Mouse (Mus musculus) left cerebral cortex, postnatal 10 days (tissue): Measurements from ENCODE around the gene Gm11549. TPM values are rescaled to one million over a fixed set of nuclear protein-coding genes. Genes with fewer than 3 reads are reported as not detected.

Experiments
- DNase-seq, 2 experiments: peaks; one replicate each; pipeline ENCODE4 v3.0.0; 2021 to 2022; ENCODE audit warnings: low spot score in 2 of 2, mixed read lengths in 1 of 2; ENCODE audit errors: extremely low spot score in 1 of 2
- intact Hi-C: fragments of 180-260 bp; cut with DNase I; formaldehyde crosslinking; loops from one replicate; pipeline ENCODE4 v1.15.1; 2025
- total RNA-seq, 2 experiments: library from RNA; stranded (reverse); gene quantifications; 2 replicates each; pipeline ENCODE4 v1.2.3; 2021

Gm11549 gene
- total RNA-seq, 2 experiments from 2014 or later = 15.9 to 18.8 TPM

GRCm38 (mm10) chr3:36530345-36530744 lies 8.7 kb upstream of the Gm11549 start:
- DNase-seq = peak; percentile 60 to 68
- intact Hi-C loops = no loop called here

- intact Hi-C loops = no loop called here
- DNase-seq = no peak
Measured at GRCm38 (mm10) chr3:36524466-36524865, 2.9 kb upstream of the Gm11549 start.

GRCm38 (mm10) chr3:36522137-36522536 lies 524 bp upstream of the Gm11549 start:
- no peak for DNase-seq
- intact Hi-C loops = no loop called here

DNA sequence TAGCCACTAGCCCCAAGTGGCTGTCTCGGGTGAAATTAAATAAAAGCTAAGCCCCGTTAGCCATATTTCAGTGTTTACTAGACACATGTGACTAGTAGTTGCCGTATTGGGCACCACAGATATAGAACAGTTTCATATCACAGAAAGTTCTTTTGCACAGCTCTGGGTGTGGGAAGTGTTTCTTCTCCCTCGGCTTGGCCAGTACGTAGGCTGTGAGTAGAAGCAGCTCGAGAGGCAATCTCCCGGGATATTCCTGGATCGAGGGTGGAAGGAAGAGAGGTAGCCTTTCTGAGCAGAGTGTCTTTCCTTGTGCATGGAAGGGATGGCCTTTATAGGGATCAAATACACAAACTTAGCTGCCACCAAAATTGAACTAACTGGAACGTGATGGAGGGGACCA lies 5.4 kb downstream of the Gm11549 start:
- no peak for DNase-seq
- intact Hi-C loops = no loop called here

GRCm38 (mm10) chr3:36511491-36511890 lies 10.1 kb downstream of the Gm11549 start:
- no peak for DNase-seq
- intact Hi-C loops = no loop called here

- intact Hi-C loops = no loop called here
- no peak for DNase-seq
Measured at GRCm38 (mm10) chr3:36505809-36506735, 15.5 kb downstream of the Gm11549 start.

GRCm38 (mm10) chr3:36505306-36505705 lies 16.3 kb downstream of the Gm11549 start:
- intact Hi-C loops = no loop called here
- no peak for DNase-seq

GRCm38 (mm10) chr3:36501546-36501945 lies 20.1 kb downstream of the Gm11549 start:
- intact Hi-C loops = no loop called here
- no peak for DNase-seq

DNA sequence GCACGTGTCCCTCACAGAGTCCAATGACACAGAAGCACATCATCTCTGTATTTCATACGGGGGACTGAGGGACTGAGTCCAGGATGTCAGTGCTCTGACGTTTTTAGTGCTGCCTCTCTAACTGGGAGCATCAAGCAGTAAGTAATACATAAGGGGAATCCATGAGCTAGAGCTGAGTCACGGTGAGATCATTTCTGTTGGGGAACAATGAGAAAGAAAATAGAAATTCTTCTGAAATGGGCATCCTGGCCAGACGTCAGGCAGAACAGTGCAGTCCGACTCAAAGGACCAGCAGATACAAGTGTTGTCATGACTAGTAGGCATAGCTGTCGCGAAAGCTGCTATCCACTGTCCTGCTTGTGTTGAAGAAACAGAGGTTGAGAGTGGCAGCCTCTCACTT lies 20.6 kb downstream of the Gm11549 start:
- DNase-seq = no peak
- intact Hi-C loops = no loop called here

DNA sequence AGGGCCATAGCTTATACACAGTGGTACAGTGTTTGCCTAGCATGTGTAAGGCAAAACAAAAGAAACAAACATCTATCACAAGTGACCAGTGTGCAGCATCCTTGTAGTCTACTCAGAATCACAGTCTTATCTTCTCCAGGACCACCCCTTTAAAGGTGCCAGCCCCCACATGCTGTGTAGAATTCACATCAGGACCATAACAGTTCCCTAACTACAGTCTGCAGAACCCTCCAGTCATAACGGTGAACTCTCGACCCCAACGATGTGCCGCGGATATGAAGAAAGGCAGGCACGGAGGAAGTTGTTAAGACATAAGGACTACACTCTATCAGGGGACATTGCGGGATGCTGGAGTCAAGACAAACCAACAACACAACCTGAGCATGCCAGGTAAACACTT lies 22.2 kb downstream of the Gm11549 start:
- intact Hi-C loops = loop anchor here (5.0 to 10.0 kb wide), 3 partner anchors 287 to 435 kb away; partner anchors contain the start of gene Acad9
- DNase-seq = no peak

- DNase-seq = no peak
- intact Hi-C loops = loop anchor here (5.0 to 10.0 kb wide), 3 partner anchors 286 to 433 kb away; partner anchors contain the start of gene Acad9
Measured at GRCm38 (mm10) chr3:36498224-36498623, 23.4 kb downstream of the Gm11549 start.

GRCm38 (mm10) chr3:36496746-36497145 lies 24.9 kb downstream of the Gm11549 start:
- DNase-seq = peak; percentile 67 to 84
- intact Hi-C loops = loop anchor here (5.0 to 10.0 kb wide), 3 partner anchors 284 to 432 kb away; partner anchors contain the start of gene Acad9

DNA sequence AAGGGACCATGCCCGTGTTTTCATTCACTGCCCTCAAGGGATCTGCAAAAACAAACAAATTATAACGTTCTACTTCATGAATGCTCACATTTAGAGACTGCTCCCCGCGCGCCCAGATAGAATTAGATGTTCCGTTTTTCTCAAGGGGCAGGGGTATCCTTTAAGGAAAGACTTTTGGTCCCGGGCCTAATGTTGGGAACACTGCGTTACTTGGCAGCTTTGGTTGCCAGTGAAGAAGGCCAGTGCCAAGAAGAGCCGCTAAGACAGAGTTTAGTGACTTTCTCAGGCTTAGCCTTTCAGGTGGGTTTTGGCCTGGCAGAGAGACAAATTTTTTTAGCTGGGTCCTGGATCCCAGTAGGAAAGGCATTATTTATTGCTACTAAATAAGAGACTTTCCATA lies 25.3 kb downstream of the Gm11549 start:
- no peak for DNase-seq
- intact Hi-C loops = loop anchor here (5.0 to 10.0 kb wide), 3 partner anchors 284 to 431 kb away; partner anchors contain the start of gene Acad9

GRCm38 (mm10) chr3:36495436-36495835 lies 26.2 kb downstream of the Gm11549 start:
- peak; percentile 77 to 89 for DNase-seq
- intact Hi-C loops = loop anchor here (2.0 to 10.0 kb wide), 4 partner anchors 49 to 431 kb away; partner anchors contain the start of gene Acad9

- no peak for DNase-seq
- intact Hi-C loops = loop anchor here (2.0 to 10.0 kb wide), 4 partner anchors 48 to 430 kb away; partner anchors contain the start of gene Acad9
Measured at GRCm38 (mm10) chr3:36494613-36495012, 27.0 kb downstream of the Gm11549 start.

- intact Hi-C loops = loop anchor here (2.0 to 10.0 kb wide), 3 partner anchors 47 to 429 kb away; partner anchors contain the start of gene Acad9
Measured at GRCm38 (mm10) chr3:36493641-36494283, 27.9 kb downstream of the Gm11549 start.

DNA sequence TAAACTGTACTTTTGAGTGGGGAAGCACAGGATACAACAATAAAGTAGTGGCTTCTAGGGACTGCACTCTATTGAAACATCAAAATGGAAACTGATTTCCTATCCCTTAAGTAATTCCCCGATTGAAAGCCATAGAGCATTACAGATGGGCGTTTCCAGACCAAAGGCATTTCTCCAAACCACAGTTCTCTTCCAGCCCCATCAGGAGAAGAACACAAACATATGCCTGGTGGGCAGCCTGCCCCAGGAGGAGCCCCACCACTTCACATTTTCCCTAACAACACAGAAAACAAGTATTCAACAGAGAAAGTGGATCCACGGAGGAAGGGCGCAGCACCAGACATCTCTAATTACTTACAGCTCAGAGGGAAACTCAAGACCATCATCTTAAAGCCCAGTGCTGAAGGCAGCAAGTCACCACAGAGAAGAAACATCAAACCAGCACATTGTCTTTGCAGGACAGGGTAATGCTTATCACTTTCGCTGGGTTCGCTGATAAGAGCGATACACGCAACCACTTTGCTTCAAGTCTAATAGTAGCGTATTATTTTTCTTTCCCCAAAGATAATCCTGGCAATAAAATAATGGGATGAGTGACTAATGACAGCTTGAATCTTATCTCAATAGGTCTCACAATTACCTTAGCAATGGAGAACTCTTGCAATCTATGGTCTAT lies 28.8 kb downstream of the Gm11549 start:
- intact Hi-C loops = loop anchor here (10.0 kb wide), 2 partner anchors 308 to 428 kb away; partner anchors contain the start of gene Acad9
- DNase-seq = no peak

More at GRCm38 (mm10) chr3:36493641-36494283, 27.9 kb downstream of the Gm11549 start:
- no peak for DNase-seq

DNA sequence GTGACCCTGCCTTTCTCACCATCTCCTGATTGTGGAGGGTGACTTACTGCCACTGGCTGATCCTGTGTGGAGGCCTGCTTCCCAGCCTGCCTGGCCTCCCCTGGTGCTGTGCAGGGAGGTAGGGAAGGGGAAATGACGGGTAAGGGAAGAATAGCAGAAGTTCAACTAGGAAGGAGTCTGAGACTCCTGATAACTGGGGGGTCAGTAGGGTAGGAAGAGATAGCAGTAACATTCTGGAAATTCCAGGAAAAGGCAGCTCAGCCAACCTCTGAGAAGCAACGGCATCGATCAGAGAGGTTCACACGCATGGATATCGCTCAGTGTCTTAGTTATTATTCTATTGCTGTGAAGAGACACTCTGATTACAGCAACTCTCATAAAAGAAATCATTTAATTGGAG lies 30.1 kb downstream of the Gm11549 start:
- no peak for DNase-seq
- intact Hi-C loops = loop anchor here (10.0 kb wide), 2 partner anchors 307 to 427 kb away; partner anchors contain the start of gene Acad9

- DNase-seq = no peak
- intact Hi-C loops = no loop called here
Measured at GRCm38 (mm10) chr3:36489590-36489910, 32.1 kb downstream of the Gm11549 start.
